Mouse (Mus musculus) left cerebral cortex, adult 18-20 months (tissue): ENCODE measurements around the gene Gm49320. TPM values are rescaled to one million over a fixed set of nuclear protein-coding genes. Genes with fewer than 3 reads are reported as not detected.
"Not testable (repeated sequence)": the region's sequence is repeated elsewhere in the genome, so short reads cannot be mapped to it uniquely, and the experiment has no call there.

Experiments used
- DNase-seq, 2 experiments: peaks; one replicate each; pipeline ENCODE4 v3.0.0; 2021 to 2022; ENCODE audit warnings: low spot score in 2 of 2, mixed read lengths in 1 of 2
- total RNA-seq, 2 experiments: library from RNA; stranded (reverse); gene quantifications; 2 replicates each; pipeline ENCODE4 v1.2.3; 2021

Gm49320 gene
- total RNA-seq, 2 experiments from 2014 or later = not detected

DNA sequence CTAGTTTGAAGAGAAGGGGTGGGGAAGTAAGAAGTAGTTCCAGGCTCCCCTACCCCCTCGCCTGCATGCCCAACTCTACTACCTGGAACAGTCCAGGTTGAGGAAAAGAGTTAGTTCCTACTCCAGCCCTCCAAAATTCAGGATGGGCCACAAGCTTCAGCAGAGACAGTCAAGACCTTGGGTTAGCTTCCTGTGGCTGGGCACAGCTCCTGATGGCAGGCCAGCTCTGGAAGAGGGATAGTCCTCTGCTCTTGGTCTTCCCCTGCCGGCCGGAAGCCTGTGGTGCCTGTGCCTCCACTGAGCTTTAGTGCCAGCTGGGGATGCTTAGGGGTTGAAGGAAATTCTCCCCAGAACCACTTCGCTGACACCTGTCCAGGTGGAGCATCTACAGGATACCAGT, 12.3 kb upstream of the Gm49320 start:
- no peak for DNase-seq

DNA sequence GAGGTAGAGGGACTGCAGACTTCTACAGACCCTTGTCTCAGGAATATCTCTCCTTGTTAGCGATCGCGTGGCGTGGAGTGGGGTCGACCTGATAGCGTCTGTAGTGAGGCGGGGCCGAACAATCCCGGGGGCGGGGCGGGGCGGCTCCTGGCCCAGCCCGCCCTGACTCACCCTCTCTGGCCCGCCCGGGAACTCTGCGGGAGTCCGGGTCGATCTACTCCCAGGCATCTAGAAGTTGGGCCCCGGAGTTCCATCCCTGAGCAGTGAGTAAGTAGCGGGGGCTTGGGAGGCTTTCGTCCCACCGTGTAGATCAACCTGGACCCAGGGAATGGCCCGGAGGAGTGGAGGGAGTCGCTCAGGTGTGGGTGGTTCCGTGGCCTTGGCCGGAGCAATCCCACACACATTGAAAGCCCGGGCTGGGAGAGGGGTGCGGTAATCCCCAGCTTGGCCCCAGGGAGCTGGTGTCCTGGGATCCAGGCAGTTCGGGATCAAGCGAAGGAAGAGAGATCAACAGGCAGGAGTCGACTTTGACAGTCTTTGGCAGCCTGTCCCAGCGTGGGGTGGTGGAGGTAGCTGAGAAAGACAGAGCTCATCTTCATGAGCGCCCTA, 11.8 kb upstream of the Gm49320 start, which contains the start of gene Lrrc8e:
Gene Lrrc8e, plus strand, starts transcription at position 89 of the 609 bp plus-strand sequence.
- no peak for DNase-seq

GRCm38 (mm10) chr8:4227919-4228318, 10.7 kb upstream of the Gm49320 start:
- DNase-seq = no peak

DNA sequence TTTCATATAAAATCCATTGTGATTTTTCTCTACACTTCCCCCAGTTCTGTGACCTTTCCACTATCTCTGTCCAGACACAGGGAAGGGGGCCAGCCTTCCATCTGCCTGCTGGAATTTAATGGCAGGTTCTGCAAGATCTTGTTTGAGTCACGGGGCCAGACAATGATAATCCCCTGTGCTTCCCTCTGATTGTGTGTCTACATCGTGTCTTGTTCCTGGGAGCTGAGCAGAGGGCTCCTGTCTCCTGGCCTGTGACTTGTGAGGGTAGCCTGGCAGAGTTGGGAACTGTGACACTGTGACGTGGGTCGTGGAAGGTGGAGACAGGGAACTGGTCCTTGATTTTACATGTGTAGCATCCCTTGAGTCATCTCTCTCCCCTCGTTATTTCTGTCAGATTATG, 8.9 kb upstream of the Gm49320 start:
- no peak for DNase-seq

DNA sequence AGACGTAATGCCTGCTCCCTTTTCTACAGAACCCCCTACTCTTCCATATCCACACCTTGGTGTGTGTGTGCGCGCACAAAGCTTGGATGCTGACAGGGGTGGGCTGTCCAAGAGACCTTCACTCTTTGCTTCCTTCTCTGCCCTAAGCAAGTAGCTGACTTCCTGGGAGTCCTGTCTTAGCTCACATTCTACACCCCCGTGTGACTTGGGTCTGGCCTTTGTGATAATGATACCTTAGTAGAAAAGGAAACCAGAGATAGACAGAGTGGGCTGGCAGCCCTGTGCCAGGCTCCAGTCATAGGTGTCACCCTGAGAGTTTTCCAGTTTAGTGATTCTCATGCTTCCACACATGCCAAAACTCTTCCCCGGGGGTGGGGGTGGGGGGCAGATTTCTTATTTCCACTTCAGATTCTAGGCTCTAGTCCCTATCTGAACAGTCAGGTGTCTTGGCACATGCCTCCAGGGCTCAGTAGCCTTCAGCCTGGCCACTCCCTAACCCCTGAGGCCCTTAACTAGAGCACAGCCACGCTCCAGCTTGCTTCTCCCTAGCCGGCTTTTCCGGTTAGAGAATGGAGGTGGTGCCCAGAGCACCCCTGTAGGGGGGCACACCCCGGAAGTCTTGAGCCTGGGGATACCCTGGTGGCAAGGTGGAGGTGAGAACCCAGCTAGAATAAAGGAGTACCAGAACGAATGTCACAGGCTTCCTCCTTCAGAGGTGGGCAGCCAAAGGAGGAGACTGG, 7.9 kb upstream of the Gm49320 start:
- DNase-seq = no peak

DNA sequence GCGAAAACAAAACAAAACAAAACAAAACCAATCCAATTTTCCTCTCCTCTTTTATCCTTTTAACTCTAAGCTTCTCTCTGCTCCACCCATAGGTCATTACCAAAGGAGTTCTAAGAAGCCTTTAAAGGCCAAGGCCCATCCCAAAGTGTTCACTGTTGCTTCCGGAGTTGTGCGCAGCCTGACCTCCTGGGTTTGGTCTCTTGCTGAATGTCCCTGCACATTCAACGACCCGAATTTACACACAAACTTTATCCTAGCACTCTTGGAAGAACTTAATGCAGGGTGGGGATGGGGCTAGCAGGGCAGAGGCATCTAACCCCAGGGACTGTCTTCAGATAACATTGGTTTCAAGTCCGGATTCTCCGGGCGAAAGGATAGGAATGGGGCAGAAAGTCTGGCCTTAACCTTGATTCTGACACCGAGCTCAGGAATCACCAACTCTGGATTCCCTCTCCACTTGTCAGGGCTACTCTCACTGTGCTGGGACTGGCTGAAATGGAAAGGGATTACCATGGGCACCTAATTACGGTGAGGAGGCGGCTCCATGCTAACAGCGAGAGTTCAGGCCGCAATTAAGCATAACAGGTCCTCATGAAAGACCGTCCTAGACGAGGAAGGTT, 741 bp upstream of the Gm49320 start:
- DNase-seq = no peak

DNA sequence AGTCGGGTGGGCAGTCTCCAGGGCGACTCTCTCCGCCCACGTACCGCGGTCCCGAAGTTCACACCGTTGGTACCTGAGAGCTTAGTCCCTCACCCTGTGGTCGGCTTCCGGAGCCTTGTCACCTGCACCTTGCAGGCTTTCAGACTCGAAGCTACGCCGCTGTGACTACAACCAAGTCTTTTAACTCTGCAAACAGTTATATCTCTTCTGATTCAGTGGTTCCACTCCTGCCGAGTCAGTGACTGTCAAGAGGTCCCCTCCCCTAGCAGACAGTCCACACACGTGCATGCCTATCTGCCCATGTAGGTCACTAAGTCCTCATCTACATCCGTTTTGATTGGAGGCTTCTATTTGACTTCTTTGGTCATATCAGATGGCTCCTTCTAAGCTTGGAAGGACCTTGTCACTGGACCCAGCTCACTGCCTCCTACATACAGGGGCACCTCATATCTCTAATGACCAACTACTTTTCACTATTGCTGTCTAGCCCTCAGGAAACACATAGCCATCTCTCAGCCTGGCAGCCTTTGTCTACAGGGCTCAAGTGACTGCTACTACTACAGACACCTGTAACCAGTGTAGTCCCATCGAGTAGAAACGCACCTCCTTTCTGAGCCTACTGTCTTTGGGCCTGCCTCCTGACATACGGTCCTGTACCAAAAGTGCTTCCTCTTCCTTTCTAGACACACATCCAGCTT, 677 bp downstream of the Gm49320 start:
- DNase-seq = no peak

- no peak for DNase-seq
These were observed 6.4 kb downstream of the Gm49320 start for GRCm38 (mm10) chr8:4245061-4245460.

DNA sequence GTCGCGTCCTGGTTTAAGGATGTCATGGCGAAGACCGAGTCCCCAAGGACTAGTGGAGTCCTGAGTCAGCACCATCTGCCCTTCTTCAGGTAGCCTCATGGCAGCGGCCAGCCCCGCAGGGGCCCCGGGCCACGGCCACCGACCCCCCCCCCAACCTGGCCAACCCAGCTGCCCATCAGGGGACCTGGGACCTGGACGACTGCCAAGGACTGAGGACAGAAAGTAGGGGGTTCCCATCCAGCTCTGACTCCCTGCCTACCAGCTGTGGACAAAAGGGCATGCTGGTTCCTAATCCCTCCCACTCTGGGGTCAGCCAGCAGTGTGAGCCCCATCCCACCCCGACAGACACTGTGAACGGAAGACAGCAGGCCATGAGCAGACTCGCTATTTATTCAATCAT, 7.1 kb downstream of the Gm49320 start:
- no peak for DNase-seq

- no peak for DNase-seq
These were observed 8.6 kb downstream of the Gm49320 start for GRCm38 (mm10) chr8:4247241-4247640.

- no peak for DNase-seq
These were observed 9.4 kb downstream of the Gm49320 start, which contains the start of gene Tgfbr3l for GRCm38 (mm10) chr8:4247951-4248540. TSS of gene Tgfbr3l (plus strand) at chr8:4248214.

DNA sequence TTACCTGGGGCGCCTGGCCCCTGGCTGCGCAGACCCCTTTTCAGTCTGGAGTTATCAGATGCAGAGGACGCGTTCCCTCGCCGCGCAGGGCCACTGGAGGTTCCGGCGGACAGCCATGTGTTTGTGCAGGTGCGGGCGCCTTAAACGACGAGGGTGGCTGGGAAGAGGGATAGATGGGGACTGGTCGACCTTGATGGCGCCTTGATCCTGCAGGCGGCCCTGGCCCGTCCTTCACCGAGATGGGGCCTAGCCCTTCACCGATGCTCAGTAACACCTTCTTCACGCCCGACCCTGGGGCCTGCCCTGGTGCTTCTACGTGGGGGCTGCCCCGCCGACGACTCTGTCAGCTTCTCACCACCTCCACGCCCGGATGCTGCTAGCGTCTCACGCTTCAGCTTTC, 10.5 kb downstream of the Gm49320 start:
- peak in 1 of 2 experiments; percentile 47 for DNase-seq

DNA sequence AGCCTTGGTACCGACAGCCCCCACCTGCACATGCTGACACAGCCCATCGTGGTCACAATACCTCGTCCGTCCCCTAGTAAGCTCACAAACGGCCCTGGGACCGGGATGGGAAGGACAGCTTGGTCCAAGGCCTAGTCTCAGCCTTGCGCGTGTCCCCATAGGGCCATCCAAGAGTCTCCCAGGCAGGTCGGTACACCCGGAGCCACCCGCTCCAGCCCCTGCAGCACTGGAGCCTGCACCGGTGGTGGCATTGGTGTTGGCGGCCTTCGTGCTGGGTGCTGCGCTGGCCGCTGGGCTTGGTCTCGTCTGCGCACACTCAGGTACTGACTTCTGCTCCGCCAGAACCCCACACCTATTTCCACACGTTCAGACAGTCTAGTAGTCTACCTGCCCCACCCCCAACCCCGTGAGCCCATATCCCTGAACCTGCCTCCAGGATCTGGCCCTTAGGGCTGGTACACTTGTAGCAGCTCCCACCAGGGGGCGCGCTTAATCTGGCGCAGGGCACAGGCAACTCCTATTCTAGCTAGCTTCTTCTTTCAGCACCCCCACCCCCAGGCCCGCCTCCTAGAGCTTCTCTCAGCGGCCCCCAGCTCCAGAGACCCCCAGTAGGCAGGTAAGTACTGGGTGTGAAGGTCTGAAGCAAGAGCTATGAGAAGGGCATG, 11.8 kb downstream of the Gm49320 start:
- DNase-seq = peak; percentile 88 to 89

DNA sequence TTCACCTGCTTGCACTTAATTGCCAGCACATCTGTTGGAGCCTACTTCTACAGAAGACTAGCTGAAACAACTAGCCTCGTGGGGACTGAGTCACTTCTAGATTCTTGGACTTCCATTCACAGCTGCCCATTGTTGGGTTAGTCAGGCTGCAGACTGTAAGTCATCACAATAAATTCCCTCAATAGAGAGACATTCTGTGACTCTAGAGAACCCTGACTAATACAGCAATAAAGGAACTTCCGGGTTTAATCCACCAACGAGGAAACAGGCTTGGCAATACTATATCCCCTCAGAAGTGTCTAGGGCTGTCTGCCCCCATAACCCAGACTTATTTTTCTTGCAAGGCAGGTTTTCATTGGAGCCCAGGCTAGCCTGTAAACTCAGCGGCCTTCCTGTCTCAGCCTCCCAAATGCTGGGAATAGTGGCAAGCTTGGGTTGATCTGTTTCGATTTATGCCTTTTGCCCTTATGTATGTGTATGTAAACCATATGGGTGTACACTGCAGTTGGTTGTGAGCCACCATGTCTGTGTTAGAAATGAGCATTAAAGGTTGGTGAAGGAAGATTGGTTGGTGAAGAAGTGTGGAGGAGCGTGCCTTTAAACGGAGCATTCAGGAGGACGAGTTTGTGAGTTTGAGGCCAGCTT, 13.6 kb downstream of the Gm49320 start:
- no peak for DNase-seq

DNA sequence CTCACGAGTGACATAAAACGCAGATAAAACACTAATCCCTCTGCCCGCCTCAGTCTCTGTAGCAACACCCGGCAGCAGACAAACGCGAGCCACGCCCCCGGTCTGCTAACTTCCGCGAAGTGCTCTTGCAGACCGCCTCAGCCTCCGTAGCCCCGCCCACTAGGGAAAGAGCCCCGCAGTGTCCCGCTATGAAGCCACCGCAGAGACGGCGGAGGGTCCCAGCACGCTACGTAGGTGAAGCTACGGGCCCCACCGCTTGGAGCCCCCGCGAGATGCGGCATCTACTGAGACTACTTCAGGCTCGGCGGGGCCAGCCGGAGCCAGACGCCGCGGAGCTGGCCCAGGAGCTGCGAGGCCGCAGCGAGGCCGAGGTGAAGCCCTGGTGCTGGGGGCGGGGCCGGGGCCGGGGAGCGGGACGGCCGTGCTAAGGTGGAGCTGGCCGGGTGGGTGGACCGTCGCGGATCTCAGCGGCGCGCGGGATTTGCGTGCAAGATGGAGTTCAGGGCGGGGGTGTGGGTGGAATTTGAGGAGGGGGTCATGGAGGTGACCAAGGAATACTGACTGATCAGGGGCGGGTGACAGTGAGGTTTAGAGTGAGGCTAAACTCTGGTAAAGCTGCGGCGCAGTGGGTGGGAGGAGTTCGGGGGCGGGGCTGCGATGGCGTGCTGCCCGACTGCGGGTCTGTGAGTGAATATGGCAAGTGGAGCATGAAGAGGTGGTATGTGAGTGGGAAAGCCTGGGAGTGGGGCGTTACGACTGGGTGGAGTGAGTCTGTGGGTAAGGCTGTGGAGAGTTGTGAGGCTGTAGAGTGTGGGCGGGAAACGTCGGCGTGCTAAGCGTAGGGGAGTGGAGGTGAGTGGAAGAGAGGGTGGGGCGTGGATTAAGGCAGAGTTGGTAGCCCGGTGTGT, 14.5 kb downstream of the Gm49320 start, which contains the start of gene Snapc2:
Gene Snapc2, plus strand, starts transcription at position 147 of the 908 bp plus-strand sequence.
- peak; percentile 96 for DNase-seq

- DNase-seq = peak; percentile 49 to 61
These were observed 15.3 kb downstream of the Gm49320 start for GRCm38 (mm10) chr8:4254001-4254400.

- not testable (repeated sequence) for DNase-seq
These were observed 16.8 kb downstream of the Gm49320 start for GRCm38 (mm10) chr8:4255471-4255870.

DNA sequence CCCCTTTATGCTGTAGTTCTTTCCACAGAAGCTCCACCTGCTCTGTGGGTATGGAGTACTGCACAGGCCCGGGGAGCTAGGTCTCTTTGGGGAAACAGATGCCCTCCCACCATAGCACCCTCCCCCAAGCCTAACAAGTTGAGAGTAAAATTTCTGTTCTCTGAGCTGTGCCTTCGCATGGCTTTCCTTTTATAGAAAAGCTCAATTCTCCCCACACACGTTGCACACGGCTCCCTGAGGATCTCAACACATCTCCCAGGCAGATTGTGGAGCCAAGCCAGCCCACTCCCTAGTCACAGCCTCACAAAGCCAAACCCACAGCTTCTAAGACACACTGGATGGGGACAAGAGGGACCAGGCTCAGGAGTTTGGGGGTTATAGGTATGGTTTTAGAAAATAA, 18.2 kb downstream of the Gm49320 start:
- DNase-seq = peak; percentile 86 to 91

DNA sequence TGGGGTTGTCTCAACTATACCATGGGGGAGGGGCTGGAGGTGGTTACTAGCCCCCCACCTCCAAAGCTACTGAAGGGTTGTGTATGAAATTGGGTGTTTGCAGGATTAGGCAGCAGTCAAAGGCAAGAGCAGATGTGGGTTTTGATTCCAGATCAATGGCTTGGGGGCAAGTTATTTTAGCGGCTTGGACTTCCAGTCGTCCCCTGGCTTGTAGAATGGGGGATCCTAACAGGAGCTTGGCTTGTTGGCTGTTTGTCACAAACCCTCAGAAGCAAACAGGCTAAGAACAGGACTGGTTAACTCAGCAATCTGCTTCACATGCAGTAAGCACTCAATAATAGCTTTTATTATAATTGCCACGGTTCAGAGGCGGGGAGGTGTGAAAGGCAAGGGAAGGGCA, 18.7 kb downstream of the Gm49320 start:
- DNase-seq = no peak
